Mouse (Mus musculus): ENCODE data around the gene Psma6. TPM values are rescaled to one million over a fixed set of nuclear protein-coding genes. Genes with fewer than 3 reads are reported as not detected.
"Not testable (repeated sequence)": the region's sequence is repeated elsewhere in the genome, so short reads cannot be mapped to it uniquely, and the experiment has no call there.

Psma6 gene
- total RNA-seq (2021) = 100 to 1,000 TPM; 128 to 146 TPM
- long read RNA-seq, experiment 1, transcript Psma6-201 (7 exons, 1,042 nt) = major isoform, 60 of 69 reads
- long read RNA-seq, experiment 1, partial matches to known transcripts = 6 of 69 reads
- long read RNA-seq, experiment 1, other reads (novel, unspliced or antisense) = 3 of 69 reads
- long read RNA-seq, experiment 2, transcript Psma6-201 (7 exons, 1,042 nt) = major isoform, 118 of 122 reads
- long read RNA-seq, experiment 2, partial matches to known transcripts = 4 of 122 reads
- long read RNA-seq, experiment 2, other reads (novel, unspliced or antisense) = 0 of 122 reads

- TF ChIP-seq CTCF (conservative IDR thresholded peaks at IDR 0.05) = no peak
- H3K4me3 ChIP-seq = no peak within 1 kb of the TSS
- DNase-seq (ENCODE audit: low spot score in 2 of 2) = no peak
- H3K27ac ChIP-seq = no peak within 1 kb of the TSS; the same call in 1 of the 2 replicates
Measured at GRCm38 (mm10) chr12:55384023-55384749, at the start of gene Psma6. TSS of gene Psma6 (plus strand) at chr12:55384222.

GRCm38 (mm10) chr12:55338490-55338889, 45.5 kb upstream of the Psma6 start:
- H3K4me3 ChIP-seq; DNase-seq (ENCODE audit: low spot score in 2 of 2); H3K27ac ChIP-seq: not testable (repeated sequence)

GRCm38 (mm10) chr12:55343045-55343444, 41.0 kb upstream of the Psma6 start:
- H3K27ac ChIP-seq; DNase-seq (ENCODE audit: low spot score in 2 of 2); H3K4me3 ChIP-seq: not testable (repeated sequence)

- DNase-seq (ENCODE audit: low spot score in 2 of 2) = no peak
- no peak for TF ChIP-seq CTCF (conservative IDR thresholded peaks at IDR 0.05)
- H3K4me3 ChIP-seq = peak overlapping the region; percentile 31; the same call in 1 of the 2 replicates
Measured at GRCm38 (mm10) chr12:55343998-55344397, 40.0 kb upstream of the Psma6 start.

GRCm38 (mm10) chr12:55344583-55344982, 39.4 kb upstream of the Psma6 start:
- peak overlapping the region; percentile 31 for H3K4me3 ChIP-seq
- DNase-seq (ENCODE audit: low spot score in 2 of 2) = no peak
- H3K27ac ChIP-seq = peak overlapping the region; percentile 80
- TF ChIP-seq CTCF (conservative IDR thresholded peaks at IDR 0.05) = peak; percentile 50

More at GRCm38 (mm10) chr12:55343998-55344397, 40.0 kb upstream of the Psma6 start:
- H3K27ac ChIP-seq = peak overlapping the region; percentile 80

GRCm38 (mm10) chr12:55353423-55353822, 30.6 kb upstream of the Psma6 start:
- no peak overlapping the region for H3K27ac ChIP-seq
- no peak for DNase-seq (ENCODE audit: low spot score in 2 of 2)
- TF ChIP-seq CTCF (conservative IDR thresholded peaks at IDR 0.05) = no peak
- H3K4me3 ChIP-seq = no peak overlapping the region

- Histone ChIP-seq H3K4me3 (no peak overlapping the region), H3K27ac (no peak overlapping the region)
- TF ChIP-seq CTCF (conservative IDR thresholded peaks at IDR 0.05) = peak; percentile 83
- peak; percentile 16 to 28 for DNase-seq (ENCODE audit: low spot score in 2 of 2)
Measured at GRCm38 (mm10) chr12:55354904-55355303, 29.1 kb upstream of the Psma6 start.

GRCm38 (mm10) chr12:55357303-55357702, 26.7 kb upstream of the Psma6 start:
- no peak for TF ChIP-seq CTCF (conservative IDR thresholded peaks at IDR 0.05)
- DNase-seq (ENCODE audit: low spot score in 2 of 2) = no peak
- Histone ChIP-seq H3K4me3 (no peak overlapping the region), H3K27ac (no peak overlapping the region)

- TF ChIP-seq CTCF (conservative IDR thresholded peaks at IDR 0.05) = no peak
- DNase-seq (ENCODE audit: low spot score in 2 of 2) = no peak
- Histone ChIP-seq H3K27ac (no peak overlapping the region), H3K4me3 (no peak overlapping the region)
Measured at GRCm38 (mm10) chr12:55360929-55361328, 23.1 kb upstream of the Psma6 start.

- no peak for TF ChIP-seq CTCF (conservative IDR thresholded peaks at IDR 0.05)
- Histone ChIP-seq H3K4me3 (no peak overlapping the region), H3K27ac (no peak overlapping the region)
- no peak for DNase-seq (ENCODE audit: low spot score in 2 of 2)
Measured at GRCm38 (mm10) chr12:55365083-55365482, 18.9 kb upstream of the Psma6 start.

GRCm38 (mm10) chr12:55372424-55373055, 11.5 kb upstream of the Psma6 start:
- TF ChIP-seq CTCF (conservative IDR thresholded peaks at IDR 0.05) = peak; percentile 77
- Histone ChIP-seq H3K4me3 (no peak overlapping the region), H3K27ac (no peak overlapping the region)
- DNase-seq (ENCODE audit: low spot score in 2 of 2) = no peak

GRCm38 (mm10) chr12:55376956-55377609, 6.9 kb upstream of the Psma6 start:
- no peak for TF ChIP-seq CTCF (conservative IDR thresholded peaks at IDR 0.05)
- Histone ChIP-seq H3K27ac (no peak overlapping the region; the same call in 1 of the 2 replicates), H3K4me3 (no peak overlapping the region)
- no peak for DNase-seq (ENCODE audit: low spot score in 2 of 2)

- H3K27ac ChIP-seq = no peak overlapping the region; the same call in 1 of the 2 replicates
- no peak overlapping the region for H3K4me3 ChIP-seq
- no peak for TF ChIP-seq CTCF (conservative IDR thresholded peaks at IDR 0.05)
- no peak for DNase-seq (ENCODE audit: low spot score in 2 of 2)
Measured at GRCm38 (mm10) chr12:55377610-55377980, 6.4 kb upstream of the Psma6 start.
